Mouse (Mus musculus): ENCODE data around the gene Stip1.

- TF ChIP-seq POLR2A (IDR thresholded peaks at IDR 0.05; ENCODE audit: borderline replicate concordance, extremely low read depth, low read depth, low read length) = no peak
- TF ChIP-seq CTCF (IDR thresholded peaks at IDR 0.05; ENCODE audit: insufficient read depth, low read length) = no peak
These were observed 43.4 kb upstream of the Stip1 start for GRCm38 (mm10) chr19:7083035-7083794.
